Mouse (Mus musculus): ENCODE measurements around the gene Ndufaf4. TPM values are rescaled to one million over a fixed set of nuclear protein-coding genes. Genes with fewer than 3 reads are reported as not detected.
"Not testable (repeated sequence)": the region's sequence is repeated elsewhere in the genome, so short reads cannot be mapped to it uniquely, and the experiment has no call there.

The Ndufaf4 gene
- polyA plus RNA-seq (2012; rRNA removed) (3.2 and 6.3 TPM in 2 replicates), polyA plus RNA-seq (2014; fragmentation: Nextera tagmentation; extraction: Ambion mirVana) (31.6 and 32.2 TPM in 2 replicates)

DNA sequence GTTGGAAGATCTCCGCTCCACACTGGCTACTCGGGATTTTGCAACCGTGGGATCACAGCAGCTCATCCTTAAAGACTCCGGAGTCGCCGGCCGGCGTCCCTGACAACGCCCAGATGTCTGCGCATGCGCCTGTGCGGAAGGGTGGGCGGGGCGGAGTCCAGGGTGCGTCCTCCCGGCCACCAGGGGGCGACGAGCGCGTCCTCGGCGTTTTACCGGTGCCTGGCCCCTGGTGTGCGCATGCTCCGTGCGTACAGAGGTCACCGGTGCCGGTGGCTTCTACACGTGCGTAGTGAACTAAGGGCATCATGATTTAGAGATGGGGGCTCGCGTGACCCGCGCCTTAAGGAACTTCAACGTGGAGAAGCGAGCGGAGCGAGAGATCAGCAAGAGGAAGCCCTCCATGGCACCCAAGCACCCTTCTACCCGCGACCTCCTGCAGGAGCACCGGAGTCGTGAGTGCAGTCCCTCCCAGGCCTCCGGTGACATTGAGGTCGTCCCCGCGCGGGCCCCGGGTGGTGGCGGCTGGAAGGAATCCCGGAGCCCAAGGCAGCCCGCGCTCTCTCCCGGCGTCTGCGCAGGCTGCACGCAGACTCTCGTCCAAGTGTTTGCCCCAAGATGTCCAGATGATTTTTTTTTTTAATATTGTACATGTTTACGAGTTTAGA lies at the start of gene Ndufaf4:
TSS of gene Ndufaf4 (plus strand) at position 233 of the 665 bp plus-strand sequence.
- Histone ChIP-seq H3K9me3 (ENCODE audit: control insufficient read depth, low read length) (no peaks in the 10 kb centered on the region), H3K4me2 (ENCODE audit: low read depth) (peak within 1 kb of the TSS; percentile 80), H3K4me1 (replicated peaks; ENCODE audit: control insufficient read depth in 2 of 2, insufficient read depth in 2 of 2, low read length in 1 of 2) (peaks cover 0 to 3% of the 10 kb centered on the region in 2 experiments; a peak in 1 of 4 replicates), H3K27ac (no peak within 1 kb of the TSS; the same call in 1 of the 2 replicates), H3K9ac (replicated peaks) (peak within 1 kb of the TSS; percentile 82), H3K27me3 (ENCODE audit: control insufficient read depth, insufficient read depth, low read length) (no peaks in the 10 kb centered on the region), H3K4me3 (ENCODE audit: insufficient read depth in 1 of 2, low read depth in 2 of 2, low read length in 2 of 2) (peak within 1 kb of the TSS; percentile 86 to 87), H3K36me3 (replicated peaks; ENCODE audit: control insufficient read depth, insufficient read depth, low read depth) (peaks cover 7% of the 10 kb centered on the region)
- peak; percentile 79 to 86 (median 79) for DNase-seq (ENCODE audit: low read depth in 3 of 3, low spot score in 3 of 3)
- WGBS (ENCODE audit: insufficient replicate concordance), result under 1% methylated on average over 58 of the region's 58 CpGs
- peak; percentile 97 for ATAC-seq (ENCODE audit: insufficient read depth)
- TF ChIP-seq EP300 (IDR thresholded peaks at IDR 0.05; ENCODE audit: low read depth) (no peak), CTCF (IDR thresholded peaks at IDR 0.05; ENCODE audit: low read depth) (peak; percentile 98)

DNA sequence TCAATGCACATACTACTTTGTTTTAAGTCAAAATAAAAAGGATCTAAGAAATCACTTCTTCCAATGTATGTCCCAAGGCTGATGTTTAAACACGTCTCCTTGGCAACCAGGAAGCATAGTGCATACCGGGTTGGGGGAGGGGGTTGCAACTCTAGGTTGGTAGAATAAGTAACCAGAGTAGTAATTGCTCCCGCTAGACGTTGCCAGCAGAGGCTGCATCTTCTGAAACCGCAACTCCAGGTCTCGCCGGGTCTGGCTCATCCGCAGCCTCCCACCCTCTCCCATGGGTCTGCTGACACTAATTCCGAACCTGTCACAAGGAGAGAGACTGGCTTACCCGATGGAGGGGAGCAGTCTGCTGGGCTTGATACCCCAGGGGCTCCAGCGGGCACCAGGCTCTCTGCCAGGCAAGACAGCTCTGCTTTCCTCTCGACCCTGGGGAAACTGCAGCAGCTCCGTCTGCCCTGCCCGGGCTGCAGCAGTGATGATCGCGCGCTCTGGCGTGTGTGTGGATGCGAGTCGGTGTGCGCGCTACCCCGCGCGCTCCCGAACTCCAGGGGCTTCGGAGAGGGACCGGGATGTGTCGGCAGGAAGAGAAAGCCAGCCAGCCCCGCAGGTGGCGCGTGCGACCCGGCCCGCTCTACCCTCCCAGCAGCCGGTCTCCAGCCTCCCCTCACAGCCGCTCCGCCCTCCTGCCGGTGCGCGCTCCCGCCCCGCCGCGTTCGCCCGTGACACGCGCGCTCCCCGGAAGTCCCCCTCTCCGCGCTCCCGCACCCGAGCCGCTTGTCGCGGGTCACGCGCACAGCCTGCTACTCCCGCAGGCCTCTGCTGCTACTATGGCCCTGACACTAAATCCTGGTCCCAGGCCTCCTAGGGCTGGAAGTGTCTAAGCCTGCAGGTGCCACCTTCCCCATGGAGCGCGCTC lies 47.2 kb upstream of the Ndufaf4 start, which contains the start of gene Klhl32:
TSS of gene Klhl32 (minus strand) at position 724 of the 925 bp plus-strand sequence.
- H3K4me3 ChIP-seq (ENCODE audit: insufficient read depth in 1 of 2, low read depth in 2 of 2, low read length in 2 of 2), result peak within 1 kb of the TSS; percentile 51 to 57
- no peak within 1 kb of the TSS for H3K27ac ChIP-seq
- no peaks in the 10 kb centered on the region for H3K4me1 ChIP-seq (replicated peaks; ENCODE audit: control insufficient read depth in 2 of 2, insufficient read depth in 2 of 2, low read length in 1 of 2)
- no peaks in the 10 kb centered on the region for H3K36me3 ChIP-seq (replicated peaks; ENCODE audit: control insufficient read depth, insufficient read depth, low read depth)
- DNase-seq (ENCODE audit: low read depth in 3 of 3, low spot score in 3 of 3), result no peak
- no peaks in the 10 kb centered on the region for H3K27me3 ChIP-seq (ENCODE audit: control insufficient read depth, insufficient read depth, low read length)
- under 1% methylated on average over 61 of the region's 63 CpGs for WGBS (ENCODE audit: insufficient replicate concordance)
- no peaks in the 10 kb centered on the region for H3K9me3 ChIP-seq (ENCODE audit: control insufficient read depth, low read length)
- peak within 1 kb of the TSS; percentile 52 for H3K4me2 ChIP-seq (ENCODE audit: low read depth)
- H3K9ac ChIP-seq (replicated peaks), result no peak within 1 kb of the TSS
- peak; percentile 61; the same call in 1 of the 2 replicates for ATAC-seq (ENCODE audit: insufficient read depth)
- TF ChIP-seq EP300 (IDR thresholded peaks at IDR 0.05; ENCODE audit: low read depth) (no peak), CTCF (IDR thresholded peaks at IDR 0.05; ENCODE audit: low read depth) (no peak)

- DNase-seq (ENCODE audit: low read depth in 3 of 3, low spot score in 3 of 3), result no peak
- Histone ChIP-seq H3K27me3 (ENCODE audit: control insufficient read depth, insufficient read depth, low read length) (no peaks in the 10 kb centered on the region), H3K4me3 (ENCODE audit: insufficient read depth in 1 of 2, low read depth in 2 of 2, low read length in 2 of 2) (no peak overlapping the region), H3K4me1 (replicated peaks; ENCODE audit: control insufficient read depth in 2 of 2, insufficient read depth in 2 of 2, low read length in 1 of 2) (no peaks in the 10 kb centered on the region), H3K36me3 (replicated peaks; ENCODE audit: control insufficient read depth, insufficient read depth, low read depth) (no peaks in the 10 kb centered on the region), H3K9me3 (ENCODE audit: control insufficient read depth, low read length) (no peaks in the 10 kb centered on the region), H3K9ac (replicated peaks) (no peak overlapping the region), H3K27ac (no peak overlapping the region), H3K4me2 (ENCODE audit: low read depth) (no peak overlapping the region)
- 36% methylated on average over 6 of the region's 6 CpGs for WGBS (ENCODE audit: insufficient replicate concordance)
- TF ChIP-seq CTCF (IDR thresholded peaks at IDR 0.05; ENCODE audit: low read depth), result no peak
- no peak for TF ChIP-seq EP300 (IDR thresholded peaks at IDR 0.05; ENCODE audit: low read depth)
- no peak for ATAC-seq (ENCODE audit: insufficient read depth)
Observed at GRCm38 (mm10) chr4:24865691-24866090, 32.2 kb upstream of the Ndufaf4 start.

GRCm38 (mm10) chr4:24869230-24869629 lies 28.7 kb upstream of the Ndufaf4 start:
- Histone ChIP-seq H3K9ac (replicated peaks) (no peak overlapping the region), H3K27me3 (ENCODE audit: control insufficient read depth, insufficient read depth, low read length) (no peaks in the 10 kb centered on the region), H3K4me3 (ENCODE audit: insufficient read depth in 1 of 2, low read depth in 2 of 2, low read length in 2 of 2) (no peak overlapping the region), H3K4me2 (ENCODE audit: low read depth) (no peak overlapping the region), H3K4me1 (replicated peaks; ENCODE audit: control insufficient read depth in 2 of 2, insufficient read depth in 2 of 2, low read length in 1 of 2) (no peaks in the 10 kb centered on the region), H3K36me3 (replicated peaks; ENCODE audit: control insufficient read depth, insufficient read depth, low read depth) (no peaks in the 10 kb centered on the region), H3K27ac (no peak overlapping the region), H3K9me3 (ENCODE audit: control insufficient read depth, low read length) (no peaks in the 10 kb centered on the region)
- TF ChIP-seq EP300 (IDR thresholded peaks at IDR 0.05; ENCODE audit: low read depth), result no peak
- no peak for TF ChIP-seq CTCF (IDR thresholded peaks at IDR 0.05; ENCODE audit: low read depth)
- whole genome bisulfite sequencing (ENCODE audit: insufficient replicate concordance), result 38% methylated on average over 4 of the region's 4 CpGs
- DNase-seq (ENCODE audit: low read depth in 3 of 3, low spot score in 3 of 3) (no peak), ATAC-seq (ENCODE audit: insufficient read depth) (no peak)

DNA sequence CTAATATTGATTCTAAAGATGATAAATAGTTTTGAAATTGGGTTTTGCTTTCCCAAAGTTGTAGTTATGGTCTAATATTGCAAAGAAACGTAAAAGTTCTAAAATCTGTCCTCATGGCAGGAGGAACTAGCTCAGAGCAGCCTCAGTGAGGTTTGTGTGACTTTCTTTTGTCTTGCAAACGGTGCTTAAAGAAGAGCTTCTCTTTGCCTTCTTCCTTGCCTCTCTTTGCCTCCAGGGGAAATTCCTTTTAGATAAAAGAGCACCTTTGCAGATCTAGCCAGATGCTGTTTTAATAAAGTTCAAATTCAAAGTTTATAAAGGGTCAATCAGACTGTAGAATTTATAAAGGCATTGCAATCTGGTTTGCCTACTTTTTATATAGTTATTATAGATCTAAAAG lies 8.5 kb upstream of the Ndufaf4 start:
- 29% methylated on average over 2 of the region's 2 CpGs for WGBS (ENCODE audit: insufficient replicate concordance)
- H3K36me3 ChIP-seq (replicated peaks; ENCODE audit: control insufficient read depth, insufficient read depth, low read depth); H3K4me3 ChIP-seq (ENCODE audit: insufficient read depth in 1 of 2, low read depth in 2 of 2, low read length in 2 of 2); DNase-seq (ENCODE audit: low read depth in 3 of 3, low spot score in 3 of 3); H3K9ac ChIP-seq (replicated peaks); H3K27me3 ChIP-seq (ENCODE audit: control insufficient read depth, insufficient read depth, low read length); H3K27ac ChIP-seq; H3K9me3 ChIP-seq (ENCODE audit: control insufficient read depth, low read length); H3K4me2 ChIP-seq (ENCODE audit: low read depth); H3K4me1 ChIP-seq (replicated peaks; ENCODE audit: control insufficient read depth in 2 of 2, insufficient read depth in 2 of 2, low read length in 1 of 2); ATAC-seq (ENCODE audit: insufficient read depth): not testable (repeated sequence)

- ATAC-seq (ENCODE audit: insufficient read depth); H3K27me3 ChIP-seq (ENCODE audit: control insufficient read depth, insufficient read depth, low read length); H3K27ac ChIP-seq; H3K9me3 ChIP-seq (ENCODE audit: control insufficient read depth, low read length); H3K4me2 ChIP-seq (ENCODE audit: low read depth); H3K4me3 ChIP-seq (ENCODE audit: insufficient read depth in 1 of 2, low read depth in 2 of 2, low read length in 2 of 2); H3K9ac ChIP-seq (replicated peaks); H3K36me3 ChIP-seq (replicated peaks; ENCODE audit: control insufficient read depth, insufficient read depth, low read depth); H3K4me1 ChIP-seq (replicated peaks; ENCODE audit: control insufficient read depth in 2 of 2, insufficient read depth in 2 of 2, low read length in 1 of 2); DNase-seq (ENCODE audit: low read depth in 3 of 3, low spot score in 3 of 3): not testable (repeated sequence)
- 51% methylated on average over 2 of the region's 2 CpGs for WGBS (ENCODE audit: insufficient replicate concordance)
Observed at GRCm38 (mm10) chr4:24892293-24892692, 5.6 kb upstream of the Ndufaf4 start.

Data from liver, embryonic 14.5 days (tissue).